8 mouse cellular contexts compared by ENCODE assay signal in genomic region chr9:45122209-45122761, GRCm38 (mm10). TPM values are rescaled to one million over a fixed set of nuclear protein-coding genes. Genes with fewer than 3 reads are reported as not detected.
DNase-seq lines count a peak whose midpoint lies in the region; ATAC-seq and TF ChIP-seq lines count a peak whose summit lies in the region.

No protein-coding gene starts in this region.

- H3K36me3 ChIP-seq in ES-E14 (ENCODE audit: control insufficient read depth, insufficient read depth, low read length, poor library complexity, severe bottlenecking) = no peaks in the 10 kb centered on the region
- H3K36me3 ChIP-seq in forebrain, embryonic 12.5 days (replicated peaks) = peaks cover 7% of the 10 kb centered on the region; the same call in 1 of the 2 replicates
- peaks cover 6% of the 10 kb centered on the region; the same call in 1 of the 2 replicates for H3K36me3 ChIP-seq in hindbrain, postnatal 0 days (ENCODE audit: insufficient read depth, low read length)
- peaks cover 5% of the 10 kb centered on the region; the same call in 1 of the 2 replicates for H3K36me3 ChIP-seq in midbrain, embryonic 12.5 days
- H3K36me3 ChIP-seq in stomach, embryonic 14.5 days (ENCODE audit: control insufficient read depth, insufficient read depth, low read length) = no peaks in the 10 kb centered on the region

- in situ Hi-C loops in ES-E14 (cut with MboI; ENCODE audit: low sequenced_read_pairs in 2 of 2, unreplicated experiment in 2 of 2) = no loop called here

- intact Hi-C loops in left cerebral cortex, postnatal 25 days (cut with DNase I) = loop anchor here (2.0 to 5.0 kb wide), 2 partner anchors 17 to 265 kb away; partner anchors contain the start of gene Scn4b

- ATAC-seq in forebrain, embryonic 12.5 days (ENCODE audit: low FRiP score) = 0 out of 2 replicates have a peak, but pooled peaks have one; percentile 15
- ATAC-seq in hindbrain, postnatal 0 days = no peak; the same call in 1 of the 2 replicates
- 0 out of 2 replicates have a peak, but pooled peaks have one; percentile 23 for ATAC-seq in midbrain, embryonic 12.5 days (ENCODE audit: low FRiP score, low read depth)
- peak; percentile 51; the same call in 1 of the 2 replicates for ATAC-seq in stomach, embryonic 14.5 days (ENCODE audit: insufficient number of reproducible peaks, insufficient read depth, low FRiP score, low read depth)

- no peak overlapping the region; the same call in 1 of the 2 replicates for H3K9ac ChIP-seq in ES-E14 (ENCODE audit: insufficient read depth, low read depth, low read length, poor library complexity, severe bottlenecking)
- H3K9ac ChIP-seq in forebrain, embryonic 12.5 days = peak overlapping the region; percentile 29; the same call in 1 of the 2 replicates
- 0 out of 2 replicates have a peak overlapping the region, but pooled peaks have one; percentile 33 for H3K9ac ChIP-seq in hindbrain, postnatal 0 days (replicated peaks; ENCODE audit: low read length)
- no peak overlapping the region; the same call in 1 of the 2 replicates for H3K9ac ChIP-seq in midbrain, embryonic 12.5 days (replicated peaks)
- H3K9ac ChIP-seq in stomach, embryonic 14.5 days (replicated peaks; ENCODE audit: low read depth, low read length) = no peak overlapping the region

- H3K4me3 ChIP-seq in ES-E14 (ENCODE audit: insufficient read depth in 1 of 2, low read depth in 1 of 2, low read length in 2 of 2, poor library complexity in 1 of 2, severe bottlenecking in 1 of 2) = peak overlapping the region; percentile 39 to 42
- peak overlapping the region; percentile 13; the same call in 1 of the 2 replicates for H3K4me3 ChIP-seq in forebrain, embryonic 12.5 days (replicated peaks)
- peak overlapping the region; percentile 16 for H3K4me3 ChIP-seq in hindbrain, postnatal 0 days (ENCODE audit: low read length)
- H3K4me3 ChIP-seq in midbrain, embryonic 12.5 days = no peak overlapping the region
- H3K4me3 ChIP-seq in stomach, embryonic 14.5 days (ENCODE audit: low read depth, low read length) = peak overlapping the region; percentile 8; the same call in 1 of the 2 replicates

- no peak overlapping the region for H3K27ac ChIP-seq in ES-E14 (ENCODE audit: insufficient read depth, low read depth, low read length, poor library complexity, severe bottlenecking)
- no peak overlapping the region for H3K27ac ChIP-seq in forebrain, embryonic 12.5 days
- peak overlapping the region; percentile 48; the same call in 1 of the 2 replicates for H3K27ac ChIP-seq in hindbrain, postnatal 0 days
- no peak overlapping the region for H3K27ac ChIP-seq in midbrain, embryonic 12.5 days (replicated peaks)
- H3K27ac ChIP-seq in stomach, embryonic 14.5 days (ENCODE audit: low read length) = peak overlapping the region; percentile 2; the same call in 1 of the 2 replicates

- H3K4me1 ChIP-seq in ES-E14 (ENCODE audit: control insufficient read depth in 2 of 2, insufficient read depth in 2 of 2, low read length in 2 of 2, poor library complexity in 1 of 2) = peaks cover 4 to 24% of the 10 kb centered on the region in 2 experiments; a peak in 3 of 4 replicates
- H3K4me1 ChIP-seq in forebrain, embryonic 12.5 days = peaks cover 21% of the 10 kb centered on the region
- peaks cover 18% of the 10 kb centered on the region for H3K4me1 ChIP-seq in hindbrain, postnatal 0 days (ENCODE audit: insufficient read depth, low read length)
- peaks cover 18% of the 10 kb centered on the region for H3K4me1 ChIP-seq in midbrain, embryonic 12.5 days
- peaks cover 8% of the 10 kb centered on the region; the same call in 1 of the 2 replicates for H3K4me1 ChIP-seq in stomach, embryonic 14.5 days (ENCODE audit: control insufficient read depth, insufficient read depth, low read length)

- no peaks in the 10 kb centered on the region for H3K9me3 ChIP-seq in ES-E14 (ENCODE audit: control insufficient read depth, insufficient read depth, low read depth, low read length)
- H3K9me3 ChIP-seq in forebrain, embryonic 12.5 days = no peaks in the 10 kb centered on the region
- no peaks in the 10 kb centered on the region for H3K9me3 ChIP-seq in hindbrain, postnatal 0 days (ENCODE audit: low read length)
- no peaks in the 10 kb centered on the region for H3K9me3 ChIP-seq in midbrain, embryonic 12.5 days
- no peaks in the 10 kb centered on the region for H3K9me3 ChIP-seq in stomach, embryonic 14.5 days (ENCODE audit: control insufficient read depth, low read depth, low read length)

- H3K27me3 ChIP-seq in forebrain, embryonic 12.5 days = peaks cover 1% of the 10 kb centered on the region
- H3K27me3 ChIP-seq in hindbrain, postnatal 0 days (ENCODE audit: insufficient read depth, low read length) = no peaks in the 10 kb centered on the region
- H3K27me3 ChIP-seq in midbrain, embryonic 12.5 days = 0 out of 2 replicates have a peak, but pooled peaks cover 7% of the 10 kb centered on the region
- H3K27me3 ChIP-seq in stomach, embryonic 14.5 days (ENCODE audit: control insufficient read depth, insufficient read depth, low read length) = no peaks in the 10 kb centered on the region

- peak overlapping the region; percentile 47 for H3K4me2 ChIP-seq in forebrain, embryonic 12.5 days
- peak overlapping the region; percentile 49 for H3K4me2 ChIP-seq in hindbrain, postnatal 0 days (ENCODE audit: low read depth, low read length)
- peak overlapping the region; percentile 29; the same call in 1 of the 2 replicates for H3K4me2 ChIP-seq in midbrain, embryonic 12.5 days (replicated peaks)
- H3K4me2 ChIP-seq in stomach, embryonic 14.5 days (replicated peaks; ENCODE audit: low read depth, low read length) = peak overlapping the region; percentile 39

- DNase-seq in A20 (ENCODE audit: low read depth, low spot score) (peak; percentile 92), ES-E14 (ENCODE audit: low read depth, low spot score) (no peak)
- DNase-seq in hindbrain, postnatal 0 days (ENCODE audit: low spot score) = peak; percentile 36
- DNase-seq in left cerebral cortex, postnatal 25 days (ENCODE audit: low spot score in 2 of 2) = peak; percentile 83 to 92
- DNase-seq in embryo, embryonic 11 days = no peak

- WGBS in forebrain, embryonic 12.5 days = 20% methylated on average over 9 of the region's 9 CpGs
- WGBS in hindbrain, postnatal 0 days = 21% methylated on average over 9 of the region's 9 CpGs
- 31% methylated on average over 9 of the region's 9 CpGs for WGBS in midbrain, embryonic 12.5 days
- WGBS in stomach, embryonic 14.5 days = 19% methylated on average over 9 of the region's 9 CpGs

- TF ChIP-seq CTCF in hindbrain, postnatal 0 days (IDR thresholded peaks at IDR 0.05; ENCODE audit: low read depth) = no peak

TF ChIP-seq in ES-E14, 5 proteins besides CTCF, POLR2A, EP300 and RAD21:
- TF ChIP-seq CHD2 (IDR thresholded peaks at IDR 0.05; ENCODE audit: low read depth, low read length) (no peak), ZC3H11A (IDR thresholded peaks at IDR 0.05; ENCODE audit: borderline replicate concordance, low read depth, low read length) (no peak), MAFK (IDR thresholded peaks at IDR 0.05; ENCODE audit: insufficient read depth, low read depth, low read length) (no peak), HCFC1 (IDR thresholded peaks at IDR 0.05; ENCODE audit: borderline replicate concordance, insufficient read depth, low read length) (no peak), ZNF384 (IDR thresholded peaks at IDR 0.05; ENCODE audit: low read depth, low read length) (no peak)

RNA-seq across cellular contexts. Expression of gene Scn2b, which starts 4.7 kb away (rescaled TPM):
- total RNA-seq in ES-E14 (2012; rRNA removed) = 1.1 and 1.7 TPM in 2 replicates
- polyA plus RNA-seq in forebrain, embryonic 12.5 days (2016; fragmentation: Nextera tagmentation; extraction: Ambion mirVana) = 3.0 and 3.1 TPM in 2 replicates
- 9.9 and 14.3 TPM in 2 replicates for total RNA-seq in hindbrain, postnatal 0 days (2014; rRNA removed)
- polyA plus RNA-seq in hindbrain, postnatal 0 days (2015; fragmentation: Nextera tagmentation; extraction: Ambion mirVana) = 9.0 and 9.7 TPM in 2 replicates
- total RNA-seq in left cerebral cortex, postnatal 25 days (2021) = 100 to 1,000 TPM; 245 to 264 TPM
- polyA plus RNA-seq in midbrain, embryonic 12.5 days (2016; fragmentation: Nextera tagmentation; extraction: Ambion mirVana) = 4.2 and 4.3 TPM in 2 replicates
- polyA plus RNA-seq in stomach, embryonic 14.5 days (2014; fragmentation: Nextera tagmentation; extraction: Ambion mirVana) = 3.6 and 5.5 TPM in 2 replicates

RNA-seq across cellular contexts. Expression of gene Scn4b, which starts 15.9 kb away (rescaled TPM):
- total RNA-seq in ES-E14 (2012; rRNA removed) = 0.32 and 0.45 TPM in 2 replicates
- 0.23 and 0.56 TPM in 2 replicates for polyA plus RNA-seq in forebrain, embryonic 12.5 days (2016; fragmentation: Nextera tagmentation; extraction: Ambion mirVana)
- 2.2 TPM in 2 replicates for total RNA-seq in hindbrain, postnatal 0 days (2014; rRNA removed)
- polyA plus RNA-seq in hindbrain, postnatal 0 days (2015; fragmentation: Nextera tagmentation; extraction: Ambion mirVana) = 0.79 and 0.85 TPM in 2 replicates
- total RNA-seq in left cerebral cortex, postnatal 25 days (2021) = 100 to 1,000 TPM in 1 of 2 experiments, 10 to 100 TPM in 1; 26.7 to 103 TPM
- polyA plus RNA-seq in midbrain, embryonic 12.5 days (2016; fragmentation: Nextera tagmentation; extraction: Ambion mirVana) = 0.15 and 0.18 TPM in 2 replicates
- 0.04 TPM in 1 of 2 replicates, not detected in the other for polyA plus RNA-seq in stomach, embryonic 14.5 days (2014; fragmentation: Nextera tagmentation; extraction: Ambion mirVana)

RNA-seq across cellular contexts. Expression of gene Jaml, which starts 43.3 kb away (rescaled TPM):
- total RNA-seq in ES-E14 (2012; rRNA removed) = 0.16 and 0.40 TPM in 2 replicates
- 0.15 TPM in 1 of 2 replicates, not detected in the other for polyA plus RNA-seq in forebrain, embryonic 12.5 days (2016; fragmentation: Nextera tagmentation; extraction: Ambion mirVana)
- total RNA-seq in hindbrain, postnatal 0 days (2014; rRNA removed) = not detected in 2 replicates
- polyA plus RNA-seq in hindbrain, postnatal 0 days (2015; fragmentation: Nextera tagmentation; extraction: Ambion mirVana) = 0.40 and 0.71 TPM in 2 replicates
- total RNA-seq in left cerebral cortex, postnatal 25 days (2021) = under 1 TPM; 0.87 to 0.89 TPM
- polyA plus RNA-seq in midbrain, embryonic 12.5 days (2016; fragmentation: Nextera tagmentation; extraction: Ambion mirVana) = 0.17 and 0.25 TPM in 2 replicates
- 2.8 and 4.2 TPM in 2 replicates for polyA plus RNA-seq in stomach, embryonic 14.5 days (2014; fragmentation: Nextera tagmentation; extraction: Ambion mirVana)

RNA-seq across cellular contexts. Expression of gene BC049352, which starts 59.5 kb away (rescaled TPM):
- total RNA-seq in ES-E14 (2012; rRNA removed) = not detected in 2 replicates
- 0.18 and 0.22 TPM in 2 replicates for polyA plus RNA-seq in forebrain, embryonic 12.5 days (2016; fragmentation: Nextera tagmentation; extraction: Ambion mirVana)
- total RNA-seq in hindbrain, postnatal 0 days (2014; rRNA removed) = not detected in 2 replicates
- polyA plus RNA-seq in hindbrain, postnatal 0 days (2015; fragmentation: Nextera tagmentation; extraction: Ambion mirVana) = 0.16 and 0.19 TPM in 2 replicates
- total RNA-seq in left cerebral cortex, postnatal 25 days (2021) = 1 to 10 TPM; 1.1 to 1.5 TPM
- polyA plus RNA-seq in midbrain, embryonic 12.5 days (2016; fragmentation: Nextera tagmentation; extraction: Ambion mirVana) = not detected in 2 replicates
- 0.31 TPM in 1 of 2 replicates, not detected in the other for polyA plus RNA-seq in stomach, embryonic 14.5 days (2014; fragmentation: Nextera tagmentation; extraction: Ambion mirVana)

Comparison
In these comparisons a context has a peak if more than half of its experiments do, and no peak if none do; other contexts are left out.
1. DNase-seq: peak in A20 (single experiment), hindbrain, postnatal 0 days (single experiment) and left cerebral cortex, postnatal 25 days (2 of 2); none in ES-E14 (single experiment) and embryo, embryonic 11 days (single experiment).
2. H3K27ac ChIP-seq: peak in hindbrain, postnatal 0 days (single experiment) and stomach, embryonic 14.5 days (single experiment); none in ES-E14 (single experiment), forebrain, embryonic 12.5 days (single experiment) and midbrain, embryonic 12.5 days (single experiment).
3. H3K9ac ChIP-seq: peak in forebrain, embryonic 12.5 days (single experiment) and hindbrain, postnatal 0 days (single experiment); none in ES-E14 (single experiment), midbrain, embryonic 12.5 days (single experiment) and stomach, embryonic 14.5 days (single experiment).
4. Peak in every context shown above with its lines, with median percentiles within 50 percentile points of each other: H3K4me2 ChIP-seq.